Mouse (Mus musculus): ENCODE measurements around the gene Ass1. TPM values are rescaled to one million over a fixed set of nuclear protein-coding genes. Genes with fewer than 3 reads are reported as not detected.

Gene Ass1
- 212 and 308 TPM in 2 replicates for polyA plus RNA-seq (2011; ENCODE audit: insufficient read length, low read depth, missing spikeins)

- Histone ChIP-seq H3K27ac (ENCODE audit: insufficient read depth, low read length) (peak within 1 kb of the TSS; percentile 3; the same call in 1 of the 2 replicates), H3K4me1 (ENCODE audit: control insufficient read depth, insufficient read depth, low read length) (no peaks in the 10 kb centered on the region), H3K4me3 (ENCODE audit: insufficient read depth, low read length) (peak within 1 kb of the TSS; percentile 78)
- no peak for TF ChIP-seq CTCF (IDR thresholded peaks at IDR 0.05; ENCODE audit: borderline replicate concordance, insufficient read depth, low read length)
- peak; percentile 94 for TF ChIP-seq POLR2A (IDR thresholded peaks at IDR 0.05; ENCODE audit: low read depth, low read length)
Observed at GRCm38 (mm10) chr2:31469931-31470682, at the start of gene Ass1. Gene Ass1, plus strand, starts transcription at chr2:31470207.

GRCm38 (mm10) chr2:31420914-31421313 lies 49.1 kb upstream of the Ass1 start:
- TF ChIP-seq POLR2A (IDR thresholded peaks at IDR 0.05; ENCODE audit: low read depth, low read length) (no peak), CTCF (IDR thresholded peaks at IDR 0.05; ENCODE audit: borderline replicate concordance, insufficient read depth, low read length) (no peak)
- H3K27ac ChIP-seq (ENCODE audit: insufficient read depth, low read length): no peak overlapping the region
- no peaks in the 10 kb centered on the region for H3K4me1 ChIP-seq (ENCODE audit: control insufficient read depth, insufficient read depth, low read length)

GRCm38 (mm10) chr2:31422576-31422975 lies 47.4 kb upstream of the Ass1 start:
- H3K27ac ChIP-seq (ENCODE audit: insufficient read depth, low read length): no peak overlapping the region
- TF ChIP-seq POLR2A (IDR thresholded peaks at IDR 0.05; ENCODE audit: low read depth, low read length): no peak
- no peak for TF ChIP-seq CTCF (IDR thresholded peaks at IDR 0.05; ENCODE audit: borderline replicate concordance, insufficient read depth, low read length)
- no peak overlapping the region for H3K4me3 ChIP-seq (ENCODE audit: insufficient read depth, low read length)
- no peaks in the 10 kb centered on the region for H3K4me1 ChIP-seq (ENCODE audit: control insufficient read depth, insufficient read depth, low read length)

More at GRCm38 (mm10) chr2:31420914-31421313, 49.1 kb upstream of the Ass1 start:
- H3K4me3 ChIP-seq (ENCODE audit: insufficient read depth, low read length): no peak overlapping the region

GRCm38 (mm10) chr2:31431477-31431876 lies 38.5 kb upstream of the Ass1 start:
- Histone ChIP-seq H3K4me1 (ENCODE audit: control insufficient read depth, insufficient read depth, low read length) (no peaks in the 10 kb centered on the region), H3K4me3 (ENCODE audit: insufficient read depth, low read length) (no peak overlapping the region), H3K27ac (ENCODE audit: insufficient read depth, low read length) (no peak overlapping the region)
- no peak for TF ChIP-seq POLR2A (IDR thresholded peaks at IDR 0.05; ENCODE audit: low read depth, low read length)
- TF ChIP-seq CTCF (IDR thresholded peaks at IDR 0.05; ENCODE audit: borderline replicate concordance, insufficient read depth, low read length): no peak

GRCm38 (mm10) chr2:31434746-31435145 lies 35.3 kb upstream of the Ass1 start:
- H3K4me3 ChIP-seq (ENCODE audit: insufficient read depth, low read length): no peak overlapping the region
- no peaks in the 10 kb centered on the region for H3K4me1 ChIP-seq (ENCODE audit: control insufficient read depth, insufficient read depth, low read length)
- no peak overlapping the region for H3K27ac ChIP-seq (ENCODE audit: insufficient read depth, low read length)
- TF ChIP-seq POLR2A (IDR thresholded peaks at IDR 0.05; ENCODE audit: low read depth, low read length) (no peak), CTCF (IDR thresholded peaks at IDR 0.05; ENCODE audit: borderline replicate concordance, insufficient read depth, low read length) (no peak)

GRCm38 (mm10) chr2:31435567-31435966 lies 34.4 kb upstream of the Ass1 start:
- Histone ChIP-seq H3K27ac (ENCODE audit: insufficient read depth, low read length) (no peak overlapping the region), H3K4me1 (ENCODE audit: control insufficient read depth, insufficient read depth, low read length) (no peaks in the 10 kb centered on the region), H3K4me3 (ENCODE audit: insufficient read depth, low read length) (no peak overlapping the region)
- peak; percentile 66 for TF ChIP-seq CTCF (IDR thresholded peaks at IDR 0.05; ENCODE audit: borderline replicate concordance, insufficient read depth, low read length)
- TF ChIP-seq POLR2A (IDR thresholded peaks at IDR 0.05; ENCODE audit: low read depth, low read length): no peak

GRCm38 (mm10) chr2:31437480-31438245 lies 32.3 kb upstream of the Ass1 start:
- peaks cover 3% of the 10 kb centered on the region; the same call in 1 of the 2 replicates for H3K4me1 ChIP-seq (ENCODE audit: control insufficient read depth, insufficient read depth, low read length)
- TF ChIP-seq POLR2A (IDR thresholded peaks at IDR 0.05; ENCODE audit: low read depth, low read length): no peak
- no peak for TF ChIP-seq CTCF (IDR thresholded peaks at IDR 0.05; ENCODE audit: borderline replicate concordance, insufficient read depth, low read length)
- no peak overlapping the region for H3K4me3 ChIP-seq (ENCODE audit: insufficient read depth, low read length)
- no peak overlapping the region for H3K27ac ChIP-seq (ENCODE audit: insufficient read depth, low read length)

GRCm38 (mm10) chr2:31439576-31439975 lies 30.4 kb upstream of the Ass1 start:
- no peak overlapping the region for H3K27ac ChIP-seq (ENCODE audit: insufficient read depth, low read length)
- peaks cover 7% of the 10 kb centered on the region; the same call in 1 of the 2 replicates for H3K4me1 ChIP-seq (ENCODE audit: control insufficient read depth, insufficient read depth, low read length)
- no peak overlapping the region for H3K4me3 ChIP-seq (ENCODE audit: insufficient read depth, low read length)
- TF ChIP-seq CTCF (IDR thresholded peaks at IDR 0.05; ENCODE audit: borderline replicate concordance, insufficient read depth, low read length): no peak

- H3K27ac ChIP-seq (ENCODE audit: insufficient read depth, low read length): peak overlapping the region; percentile 89
- peaks cover 12% of the 10 kb centered on the region for H3K4me1 ChIP-seq (ENCODE audit: control insufficient read depth, insufficient read depth, low read length)
- TF ChIP-seq POLR2A (IDR thresholded peaks at IDR 0.05; ENCODE audit: low read depth, low read length) (peak; percentile 55), CTCF (IDR thresholded peaks at IDR 0.05; ENCODE audit: borderline replicate concordance, insufficient read depth, low read length) (no peak)
- no peak overlapping the region for H3K4me3 ChIP-seq (ENCODE audit: insufficient read depth, low read length)
Observed at GRCm38 (mm10) chr2:31442480-31443160, 27.4 kb upstream of the Ass1 start.
